Mouse (Mus musculus): ENCODE results near the gene Pitpnb.

DNA sequence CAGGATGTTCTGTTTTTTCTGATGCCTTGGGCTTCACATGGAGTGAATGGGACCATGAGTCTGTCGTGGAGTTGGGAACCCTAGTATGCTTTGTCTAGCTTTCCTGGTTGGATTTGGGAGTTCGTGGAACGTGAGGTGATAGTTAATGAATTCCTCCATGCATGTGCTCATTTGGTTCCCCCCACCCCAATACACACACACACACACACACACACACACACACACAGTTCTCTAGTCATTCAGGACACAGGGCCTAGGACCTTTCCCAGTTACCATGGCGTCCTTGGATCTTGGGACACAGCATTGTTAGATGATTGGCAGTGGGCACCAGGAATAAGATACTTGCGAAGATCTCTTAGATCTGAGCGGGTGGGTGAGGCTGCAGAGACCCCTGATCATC, 98.3 kb downstream of the Pitpnb start:
- no peak for TF ChIP-seq CTCF (IDR thresholded peaks at IDR 0.05; ENCODE audit: control insufficient read depth, insufficient read depth, insufficient read length)
- no peak for TF ChIP-seq MYOG (IDR thresholded peaks at IDR 0.05; ENCODE audit: control insufficient read depth, extremely low read depth, insufficient read length)
